Mouse (Mus musculus) embryonic facial prominence, embryonic 13.5 days (tissue): ENCODE measurements around the gene Siae. TPM values are rescaled to one million over a fixed set of nuclear protein-coding genes. Genes with fewer than 3 reads are reported as not detected.

Experiments
- ATAC-seq: fragments of 200-750 bp; cut with Nextera tagmentation; 2 replicates; pipeline ENCODE4 v1.8.0; 2017; ENCODE audit warnings: low read depth; ENCODE audit not compliant: insufficient number of reproducible peaks, insufficient read depth, low FRiP score, low TSS enrichment
- H3K27ac ChIP-seq: fragments of 300-500 bp; sonication (generic); 2 replicates; pipeline ENCODE4 v1.5.1; 2015; ENCODE audit warnings: moderate library complexity, mild to moderate bottlenecking, inconsistent platforms
- H3K27me3 ChIP-seq: fragments of 300-500 bp; sonication (generic); 2 replicates; pipeline ENCODE4 v1.6.1; 2015; ENCODE audit warnings: mild to moderate bottlenecking, inconsistent platforms
- H3K36me3 ChIP-seq: fragments of 300-500 bp; sonication (generic); 2 replicates; pipeline ENCODE4 v1.6.1; 2015; ENCODE audit warnings: mild to moderate bottlenecking, inconsistent platforms
- H3K4me1 ChIP-seq: fragments of 300-500 bp; sonication (generic); 2 replicates; pipeline ENCODE4 v1.6.1; 2015; ENCODE audit warnings: inconsistent platforms
- H3K4me2 ChIP-seq: fragments of 300-500 bp; sonication (generic); 2 replicates; pipeline ENCODE4 v1.6.1; 2015; ENCODE audit warnings: moderate library complexity, mild to moderate bottlenecking, inconsistent platforms
- H3K4me3 ChIP-seq: fragments of 300-500 bp; sonication (generic); 2 replicates; pipeline ENCODE4 v1.5.1; 2015; ENCODE audit warnings: mild to moderate bottlenecking, inconsistent platforms
- H3K9ac ChIP-seq: fragments of 300-500 bp; sonication (generic); 2 replicates; pipeline ENCODE4 v1.6.1; 2015; ENCODE audit warnings: mild to moderate bottlenecking, inconsistent platforms
- H3K9me3 ChIP-seq: fragments of 300-500 bp; sonication (generic); 2 replicates; pipeline ENCODE4 v1.6.1; 2016; ENCODE audit warnings: inconsistent platforms
- WGBS: fragments of 180-500 bp; shearing (Covaris S2); methylation state at CpG from one replicate; pipeline ENCODE4 v1.1.7; 2015; ENCODE audit warnings: mixed read lengths; 5-methylcytosine and 5-hydroxymethylcytosine counted together
- polyA plus RNA-seq: library from polyadenylated mRNA; unstranded; fragments of >200 nt; fragmentation: Nextera tagmentation; extraction: Ambion mirVana; gene quantifications from 2 replicates; pipeline ENCODE4 v1.2.1, GENCODE M21; 2015

The Siae gene
- 9.5 and 10.0 TPM in 2 replicates for polyA plus RNA-seq

DNA sequence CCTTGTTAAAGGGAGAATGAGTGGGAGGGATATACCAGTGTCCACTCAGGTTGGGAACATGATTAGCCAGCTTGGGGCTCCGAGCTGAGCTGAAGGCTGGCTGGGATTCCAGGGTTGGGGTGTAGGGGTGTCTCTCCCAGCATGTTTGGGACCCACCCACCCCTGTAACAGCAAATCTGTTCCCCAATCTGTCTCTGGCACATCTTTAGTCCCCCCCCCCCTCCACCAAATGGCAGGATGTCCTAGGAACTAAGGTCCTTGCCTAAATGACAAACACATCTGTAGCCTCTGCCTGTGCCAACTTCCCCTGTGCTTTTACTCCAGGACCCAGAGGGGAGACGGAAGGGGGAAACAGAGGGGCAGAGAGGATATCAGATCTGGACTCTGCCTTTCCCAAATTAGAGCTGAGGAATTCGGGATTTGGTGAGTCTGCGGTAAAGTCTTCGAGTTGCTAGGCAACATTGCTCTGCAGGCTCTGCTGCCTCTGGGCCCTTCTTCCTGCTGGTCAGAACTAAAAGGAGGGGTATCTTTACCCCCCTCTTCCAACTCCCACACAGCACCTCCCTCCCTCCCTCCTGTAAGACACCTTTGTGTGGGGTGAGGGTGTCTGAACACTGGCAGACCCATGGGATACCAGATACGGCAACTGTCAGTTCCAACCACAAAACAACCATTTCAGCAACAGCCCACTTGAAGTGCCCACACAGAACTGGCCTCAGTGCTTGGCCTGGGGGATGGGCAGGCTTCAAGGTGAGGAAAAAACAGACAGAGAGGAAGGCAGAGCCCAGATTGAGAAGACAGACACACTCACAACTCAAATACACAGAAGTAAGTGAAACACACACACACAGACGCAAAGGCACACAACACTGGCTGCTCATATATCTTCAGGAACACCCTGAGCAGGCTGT, at the start of gene Siae:
TSS of gene Siae (plus strand) at position 861 of the 911 bp plus-strand sequence.
- Histone ChIP-seq H3K9ac (0 out of 2 replicates have a peak within 1 kb of the TSS, but pooled peaks have one; percentile 4), H3K36me3 (no peaks in the 10 kb centered on the region), H3K4me3 (no peak within 1 kb of the TSS), H3K4me2 (peak within 1 kb of the TSS; percentile 18; the same call in 1 of the 2 replicates), H3K4me1 (peaks cover 42% of the 10 kb centered on the region), H3K27ac (peak within 1 kb of the TSS; percentile 56), H3K27me3 (peaks cover 41% of the 10 kb centered on the region), H3K9me3 (no peaks in the 10 kb centered on the region)
- no peak for ATAC-seq
- WGBS = 17% methylated on average over 7 of the region's 7 CpGs

DNA sequence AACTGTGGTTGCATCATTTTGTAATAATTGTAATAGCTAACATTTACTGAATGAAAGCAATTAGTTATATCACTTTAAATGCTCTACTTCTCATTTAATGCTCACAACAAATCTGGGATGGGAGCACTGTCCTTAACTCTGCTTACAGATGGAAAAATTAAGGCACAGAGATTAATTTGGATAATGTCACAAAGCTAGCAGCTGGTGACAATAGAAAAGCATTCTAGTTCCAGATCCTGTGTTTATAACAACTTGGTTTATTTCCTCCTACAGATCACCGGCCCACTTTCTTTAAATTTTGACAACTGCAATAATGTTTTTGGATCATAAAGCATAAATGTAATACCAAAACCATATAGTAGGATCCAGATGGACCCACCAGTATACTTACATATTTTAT, 49.5 kb upstream of the Siae start:
- Histone ChIP-seq H3K9me3 (no peaks in the 10 kb centered on the region), H3K36me3 (no peaks in the 10 kb centered on the region), H3K4me2 (no peak overlapping the region), H3K27ac (no peak overlapping the region), H3K4me3 (no peak overlapping the region), H3K4me1 (no peaks in the 10 kb centered on the region), H3K27me3 (no peaks in the 10 kb centered on the region), H3K9ac (no peak overlapping the region)
- ATAC-seq = no peak
- 87% methylated on average over 1 of the region's 1 CpGs for WGBS

GRCm38 (mm10) chr9:37512097-37512496, 43.4 kb upstream of the Siae start:
- no peak overlapping the region for H3K27ac ChIP-seq
- ATAC-seq = no peak

DNA sequence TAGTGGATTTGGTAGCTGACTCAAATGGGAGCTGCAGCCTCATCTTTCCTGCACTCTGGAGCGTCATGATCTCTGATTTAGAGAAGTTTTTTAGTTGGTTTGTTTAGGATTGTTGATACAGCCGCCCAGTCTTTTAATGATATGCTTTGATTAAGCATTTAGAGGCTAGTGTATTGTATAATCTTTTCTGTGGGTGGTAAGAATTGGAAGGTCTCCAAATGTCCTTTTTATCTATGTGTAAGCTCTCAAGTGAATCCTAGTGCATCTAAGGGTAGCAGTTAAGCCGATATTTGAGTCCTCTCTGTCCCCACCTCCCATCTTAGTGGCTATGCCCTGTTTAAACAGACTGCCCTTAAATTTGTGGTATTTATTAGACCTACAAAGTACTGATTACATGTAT, 41.0 kb upstream of the Siae start:
- ATAC-seq = no peak
- no peak overlapping the region for H3K9ac ChIP-seq
- H3K36me3 ChIP-seq = peaks cover 7% of the 10 kb centered on the region
- no peak overlapping the region for H3K4me3 ChIP-seq
- H3K9me3 ChIP-seq = no peaks in the 10 kb centered on the region
- peaks cover 16% of the 10 kb centered on the region; the same call in 1 of the 2 replicates for H3K4me1 ChIP-seq
- H3K4me2 ChIP-seq = no peak overlapping the region
- no peak overlapping the region for H3K27ac ChIP-seq
- 84% methylated on average over 3 of the region's 3 CpGs for WGBS
- H3K27me3 ChIP-seq = no peaks in the 10 kb centered on the region

More at GRCm38 (mm10) chr9:37512097-37512496, 43.4 kb upstream of the Siae start:
- no peaks in the 10 kb centered on the region for H3K36me3 ChIP-seq
- H3K9ac ChIP-seq = no peak overlapping the region
- H3K27me3 ChIP-seq = no peaks in the 10 kb centered on the region
- peaks cover 9% of the 10 kb centered on the region; the same call in 1 of the 2 replicates for H3K4me1 ChIP-seq
- no peak overlapping the region for H3K4me3 ChIP-seq
- H3K4me2 ChIP-seq = no peak overlapping the region
- H3K9me3 ChIP-seq = no peaks in the 10 kb centered on the region
- 96% methylated on average over 2 of the region's 2 CpGs for WGBS

GRCm38 (mm10) chr9:37517467-37517866, 38.0 kb upstream of the Siae start:
- no peaks in the 10 kb centered on the region for H3K9me3 ChIP-seq
- H3K27ac ChIP-seq = no peak overlapping the region
- peaks cover 16% of the 10 kb centered on the region; the same call in 1 of the 2 replicates for H3K4me1 ChIP-seq
- no peak overlapping the region for H3K4me2 ChIP-seq
- no peak for ATAC-seq
- 73% methylated on average over 1 of the region's 1 CpGs for WGBS
- no peak overlapping the region for H3K9ac ChIP-seq
- H3K4me3 ChIP-seq = no peak overlapping the region
- H3K27me3 ChIP-seq = no peaks in the 10 kb centered on the region
- H3K36me3 ChIP-seq = peaks cover 25% of the 10 kb centered on the region

DNA sequence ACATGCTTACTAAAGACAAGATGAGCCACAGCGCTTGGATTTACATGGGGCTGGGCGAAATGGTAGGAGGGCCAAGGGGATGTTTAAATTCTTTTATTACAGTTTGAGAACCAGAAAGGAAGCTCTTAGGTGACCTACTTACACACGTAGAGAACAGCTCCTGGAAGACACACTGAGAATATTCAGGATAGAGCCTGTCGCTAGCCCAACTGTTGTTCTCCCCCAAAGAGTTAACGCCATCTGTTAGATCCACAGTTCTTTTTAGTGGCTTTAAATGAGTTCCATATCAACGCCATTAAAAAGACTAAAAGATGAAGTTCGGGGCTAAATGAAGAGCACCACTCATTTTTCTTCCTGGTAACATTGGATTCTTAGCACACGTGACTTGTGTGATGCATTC, 36.5 kb upstream of the Siae start:
- ATAC-seq = no peak
- Histone ChIP-seq H3K4me3 (no peak overlapping the region), H3K9ac (no peak overlapping the region), H3K4me2 (no peak overlapping the region), H3K9me3 (no peaks in the 10 kb centered on the region), H3K4me1 (peaks cover 8% of the 10 kb centered on the region; the same call in 1 of the 2 replicates), H3K27me3 (no peaks in the 10 kb centered on the region), H3K36me3 (peaks cover 37% of the 10 kb centered on the region), H3K27ac (no peak overlapping the region)
- 90% methylated on average over 8 of the region's 8 CpGs for WGBS

GRCm38 (mm10) chr9:37519995-37520394, 35.5 kb upstream of the Siae start:
- Histone ChIP-seq H3K4me3 (no peak overlapping the region), H3K9me3 (no peaks in the 10 kb centered on the region), H3K4me1 (peaks cover 8% of the 10 kb centered on the region; the same call in 1 of the 2 replicates), H3K27me3 (no peaks in the 10 kb centered on the region), H3K27ac (no peak overlapping the region), H3K4me2 (no peak overlapping the region), H3K36me3 (peaks cover 44% of the 10 kb centered on the region), H3K9ac (no peak overlapping the region)
- 89% methylated on average over 2 of the region's 2 CpGs for WGBS
- no peak for ATAC-seq

DNA sequence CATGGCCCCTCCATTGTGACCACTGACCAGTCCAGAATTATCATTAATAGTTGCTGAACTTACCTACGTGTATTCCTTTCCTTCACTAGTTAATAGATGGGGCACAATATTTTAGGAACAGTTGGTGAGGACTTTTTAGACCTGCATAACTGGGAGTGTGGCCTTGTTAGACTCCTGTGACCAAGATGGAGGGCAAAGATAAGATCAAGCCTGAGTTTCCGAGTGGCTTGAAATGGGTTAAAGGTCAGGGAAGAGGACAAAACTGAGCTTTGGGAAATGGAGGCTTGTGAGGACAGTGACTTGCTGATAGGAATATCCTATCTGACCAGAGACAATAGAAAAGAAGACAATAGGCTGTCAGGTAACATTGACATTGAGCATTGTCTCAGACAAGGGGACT, 30.0 kb upstream of the Siae start:
- Histone ChIP-seq H3K9me3 (no peaks in the 10 kb centered on the region; the same call in 1 of the 2 replicates), H3K36me3 (peaks cover 41% of the 10 kb centered on the region), H3K4me3 (no peak overlapping the region), H3K4me2 (no peak overlapping the region), H3K9ac (no peak overlapping the region), H3K4me1 (peaks cover 30% of the 10 kb centered on the region), H3K27ac (no peak overlapping the region), H3K27me3 (peaks cover 52% of the 10 kb centered on the region)
- WGBS = 75% methylated on average over 2 of the region's 2 CpGs
- no peak for ATAC-seq

DNA sequence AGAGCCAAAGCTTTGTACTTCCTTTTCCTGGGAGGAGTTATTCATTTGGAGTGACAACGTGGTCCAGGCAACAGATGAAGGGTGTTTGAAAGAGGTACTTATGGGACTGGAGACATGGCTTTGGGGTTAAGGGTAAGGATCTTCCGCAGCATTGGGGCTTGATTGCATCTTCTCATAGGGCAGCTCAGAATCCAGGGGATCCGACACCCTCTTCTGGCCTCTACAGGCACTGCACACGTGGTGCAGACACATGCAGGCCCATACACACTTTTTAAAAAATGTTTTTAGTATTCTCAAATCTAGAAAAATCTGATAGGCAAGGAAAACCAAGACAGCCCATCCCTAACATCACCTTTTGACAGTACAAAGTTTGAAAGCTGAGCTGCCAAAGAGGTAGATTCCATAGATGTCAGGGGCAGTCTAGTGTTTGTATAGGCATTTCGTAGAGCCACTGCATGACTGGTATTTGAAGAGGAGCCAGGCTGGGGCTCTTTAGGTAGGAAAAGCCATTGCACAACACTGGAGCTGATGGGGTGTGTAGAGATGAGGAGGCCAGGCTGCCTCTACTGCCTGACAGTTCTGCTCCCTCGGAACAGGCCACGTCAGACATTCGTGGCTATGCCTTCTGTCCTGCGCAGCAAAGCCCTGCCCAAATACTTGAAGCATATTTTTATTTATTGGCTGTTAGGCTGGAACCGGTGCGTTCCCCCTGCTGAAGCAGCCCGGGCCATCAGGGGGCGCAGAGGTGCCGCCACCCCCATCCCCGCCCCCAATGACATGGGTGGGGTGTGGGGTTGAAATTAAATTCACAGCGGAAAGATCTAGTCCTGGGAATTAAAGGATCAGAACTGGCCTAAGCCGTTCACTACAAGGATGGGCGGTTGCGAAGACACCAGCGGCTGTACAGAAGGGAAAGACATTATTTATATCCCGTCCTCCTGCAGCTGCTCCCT, 28.8 kb upstream of the Siae start:
- Histone ChIP-seq H3K4me2 (peak overlapping the region; percentile 38; the same call in 1 of the 2 replicates), H3K27ac (no peak overlapping the region), H3K27me3 (peaks cover 64% of the 10 kb centered on the region), H3K4me1 (peaks cover 35% of the 10 kb centered on the region), H3K4me3 (peak overlapping the region; percentile 16; the same call in 1 of the 2 replicates), H3K36me3 (peaks cover 32% of the 10 kb centered on the region), H3K9me3 (no peaks in the 10 kb centered on the region; the same call in 1 of the 2 replicates), H3K9ac (no peak overlapping the region)
- no peak for ATAC-seq
- 28% methylated on average over 21 of the region's 21 CpGs for WGBS

DNA sequence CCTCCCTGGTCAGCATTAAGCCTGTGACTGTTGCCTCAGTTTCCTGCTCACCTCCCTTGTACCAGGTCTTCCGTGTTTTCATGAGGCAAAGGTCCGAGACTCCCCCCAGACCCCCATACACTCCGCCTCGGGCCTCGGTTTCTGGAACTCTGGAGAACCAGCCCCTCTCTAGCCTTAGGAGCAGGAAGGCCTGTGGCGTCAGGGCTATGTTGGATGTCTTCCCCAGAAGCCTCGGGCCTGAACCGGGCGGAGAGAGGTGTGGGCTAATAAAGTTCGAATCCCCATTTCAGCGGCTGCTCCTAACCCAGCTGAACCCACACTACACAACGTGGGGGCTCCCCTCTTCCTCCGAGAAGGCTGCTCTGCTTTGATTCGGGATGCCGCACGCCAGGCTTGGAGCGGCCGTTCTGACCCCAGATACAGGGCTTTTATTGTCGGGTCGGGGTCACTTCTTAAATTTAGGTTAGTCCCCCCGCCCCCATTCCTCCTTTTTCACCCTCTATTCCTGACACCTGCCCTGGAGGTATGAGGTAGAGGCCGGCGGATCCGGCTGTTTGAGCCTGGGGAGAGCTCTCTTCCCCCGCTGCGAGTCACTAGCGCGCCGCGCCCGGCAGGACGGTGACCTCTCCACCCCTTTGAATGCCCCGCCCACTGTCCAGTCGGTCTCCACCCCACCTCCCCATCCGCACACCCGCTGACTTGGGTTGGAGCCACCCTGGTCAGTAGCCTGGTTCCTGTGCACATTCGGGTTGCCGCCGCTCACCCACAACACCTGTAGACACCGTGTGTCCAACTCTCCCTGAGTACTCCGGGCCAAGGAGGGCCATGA, 27.9 kb upstream of the Siae start, which contains the start of gene Esam:
TSS of gene Esam (plus strand) at position 683 of the 829 bp plus-strand sequence.
- peaks cover 35% of the 10 kb centered on the region for H3K4me1 ChIP-seq

More for the DNA sequence above, 27.9 kb upstream of the Siae start, which contains the start of gene Esam:
- WGBS = 4% methylated on average over 41 of the region's 41 CpGs
- Histone ChIP-seq H3K9me3 (no peaks in the 10 kb centered on the region; the same call in 1 of the 2 replicates), H3K4me3 (peak within 1 kb of the TSS; percentile 16), H3K27me3 (peaks cover 68% of the 10 kb centered on the region), H3K36me3 (peaks cover 30% of the 10 kb centered on the region), H3K9ac (peak within 1 kb of the TSS; percentile 27; the same call in 1 of the 2 replicates), H3K27ac (no peak within 1 kb of the TSS), H3K4me2 (peak within 1 kb of the TSS; percentile 66)
- no peak for ATAC-seq
